Mouse (Mus musculus) adrenal gland, adult 8-10 months (tissue): ENCODE results near the gene Ccdc9b. TPM values are rescaled to one million over a fixed set of nuclear protein-coding genes. Genes with fewer than 3 reads are reported as not detected.

Source experiments
- DNase-seq: peaks from one replicate; pipeline ENCODE4 v3.0.0; 2022
- total RNA-seq, 4 experiments: library from RNA; stranded (reverse); gene quantifications; 2 replicates each; pipeline ENCODE4 v1.2.4; 2022

Ccdc9b gene
- total RNA-seq, 4 experiments from 2014 or later = 5.3 to 18.8 (median 11.2) TPM

DNA sequence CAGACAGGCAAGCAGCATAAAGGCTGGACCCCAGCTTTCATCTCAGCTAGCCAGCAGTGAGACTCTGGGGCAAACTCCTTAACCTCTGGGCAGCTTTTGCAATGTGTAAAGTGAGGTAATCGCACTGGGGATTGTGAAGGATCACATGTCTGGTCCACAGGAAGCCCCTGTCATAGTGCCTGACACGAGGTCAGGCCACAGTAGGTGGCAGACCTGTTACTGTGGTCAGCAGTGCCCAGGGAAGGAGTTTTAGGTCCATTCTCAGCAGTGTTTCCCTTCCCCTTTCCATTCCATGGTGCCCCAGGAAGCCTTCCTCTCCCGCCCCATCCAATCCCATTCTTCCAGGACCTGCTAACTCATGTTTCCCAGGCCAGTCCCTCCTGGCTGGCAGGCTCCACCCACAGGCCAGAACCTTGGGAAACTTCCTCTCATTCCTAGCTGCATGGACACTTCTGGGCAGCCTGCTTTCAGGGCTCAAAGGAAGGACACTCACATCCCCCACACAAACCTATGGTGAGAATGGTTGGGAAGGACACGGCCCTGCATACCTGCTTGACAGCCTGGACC lies 52.7 kb downstream of the Ccdc9b start:
- no peak for DNase-seq

DNA sequence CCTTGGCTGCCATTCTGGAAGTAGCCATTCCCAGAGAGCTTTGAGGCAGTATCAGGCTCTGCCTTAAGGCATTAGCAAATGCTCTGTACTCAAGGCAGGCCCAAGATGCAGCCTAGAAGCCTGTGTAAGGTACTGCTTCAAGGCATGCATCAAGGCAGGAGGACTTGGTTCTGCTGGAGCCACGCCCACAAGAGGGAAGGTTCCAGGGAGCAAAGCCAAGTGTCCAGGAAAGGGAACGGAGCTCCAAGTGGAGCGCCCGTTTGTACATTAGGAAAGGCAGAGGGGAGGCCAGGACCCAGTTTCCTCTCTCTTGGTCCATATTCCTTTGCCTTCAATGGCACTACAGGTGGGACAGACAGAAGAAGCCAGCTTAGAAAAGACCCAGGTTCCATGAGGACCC lies 54.0 kb downstream of the Ccdc9b start:
- no peak for DNase-seq

DNA sequence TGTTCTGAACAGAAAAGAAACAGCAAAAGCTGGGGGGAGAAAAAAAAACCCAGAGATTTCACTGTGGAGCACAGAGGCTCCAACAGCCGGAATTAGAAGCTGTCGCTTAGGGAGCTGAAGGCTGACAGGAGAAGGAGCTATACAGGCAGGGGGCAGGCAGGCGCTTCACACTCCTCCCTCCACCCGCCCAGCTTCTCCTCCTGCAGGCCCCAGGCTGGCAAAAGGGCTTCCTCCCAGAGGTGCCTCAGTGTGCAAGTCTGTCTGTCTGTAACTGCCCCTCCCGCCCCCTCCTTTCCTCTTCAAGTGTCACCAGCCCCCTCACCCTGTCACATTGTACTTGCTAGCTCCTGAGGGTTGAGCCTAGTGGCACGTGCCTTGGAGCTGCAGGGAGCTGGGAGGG lies 56.0 kb downstream of the Ccdc9b start:
- no peak for DNase-seq

Other genes with a start within 250 kb of the Ccdc9b start
- gene Bmf, start 213.0 kb downstream of the Ccdc9b start, total RNA-seq = 10 to 100 TPM; 13.2 to 29.5 (median 19.2) TPM
- gene Bub1b, start 164.4 kb downstream of the Ccdc9b start, total RNA-seq = 1 to 10 TPM; 3.7 to 8.2 (median 4.8) TPM
- gene Pak6, start 99.4 kb downstream of the Ccdc9b start, total RNA-seq = 10 to 100 TPM; 27.0 to 35.6 (median 28.7) TPM
- gene Ankrd63, start 58.7 kb downstream of the Ccdc9b start, total RNA-seq = under 1 TPM; 0.11 to 0.84 (median 0.36) TPM
- gene Plcb2, start 34.2 kb downstream of the Ccdc9b start, total RNA-seq = 1 to 10 TPM; 2.0 to 4.1 (median 3.0) TPM
- 10 to 100 TPM; 36.3 to 48.6 (median 39.9) TPM for gene Inafm2, start 16.9 kb downstream of the Ccdc9b start, total RNA-seq
- gene Phgr1, start 10.1 kb upstream of the Ccdc9b start, total RNA-seq = not detected
- gene Disp2, start 17.1 kb upstream of the Ccdc9b start, total RNA-seq = 10 to 100 TPM; 43.7 to 68.9 (median 51.7) TPM
- gene Knstrn, start 51.3 kb upstream of the Ccdc9b start, total RNA-seq = 1 to 10 TPM; 1.3 to 3.2 (median 2.5) TPM
- gene Ivd, start 99.3 kb upstream of the Ccdc9b start, total RNA-seq = 100 to 1,000 TPM; 250 to 438 (median 309) TPM
- gene Bahd1, start 137.7 kb upstream of the Ccdc9b start, total RNA-seq = 10 to 100 TPM; 51.1 to 62.8 (median 59.2) TPM
- 10 to 100 TPM; 13.5 to 19.7 (median 16.7) TPM for gene Chst14, start 163.8 kb upstream of the Ccdc9b start, total RNA-seq